Mouse (Mus musculus): ENCODE measurements around the gene P2ry2.

- TF ChIP-seq MAFK (IDR thresholded peaks at IDR 0.05; ENCODE audit: insufficient read depth, low read depth, low read length) (no peak), ZNF384 (IDR thresholded peaks at IDR 0.05; ENCODE audit: low read depth, low read length) (no peak)
Measured at GRCm38 (mm10) chr7:100999623-101000022, 13.0 kb downstream of the P2ry2 start.

Data from ES-E14 (cell line).